ENCODE assay signal across 12 mouse cellular contexts in the genomic region with DNA sequence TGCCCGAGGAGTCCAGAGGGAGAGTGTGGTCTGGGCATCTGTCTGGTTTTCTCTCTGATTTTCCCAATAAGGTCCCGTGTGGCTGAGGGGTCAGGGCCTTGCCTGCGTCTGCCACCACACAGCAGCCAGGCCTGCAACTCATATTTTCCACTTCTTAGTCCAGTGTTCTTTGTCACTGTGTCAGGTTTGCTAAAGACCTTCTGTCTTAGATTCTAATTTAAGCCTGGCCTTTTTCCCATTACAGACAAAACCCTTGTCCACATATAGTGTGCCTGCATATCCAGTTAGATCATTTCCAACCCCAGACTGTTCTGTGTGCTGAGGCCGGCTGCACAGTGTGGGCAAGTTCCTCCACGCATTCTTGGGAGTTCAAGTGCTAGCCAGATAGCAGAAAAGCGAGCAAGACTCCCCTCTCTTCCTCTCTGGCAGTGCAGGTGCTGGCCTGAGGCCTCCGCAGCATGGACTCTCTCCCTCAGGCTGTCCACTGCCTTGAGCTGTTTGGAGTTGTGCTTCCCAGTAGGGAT. TPM values are rescaled to one million over a fixed set of nuclear protein-coding genes. Genes with fewer than 3 reads are reported as not detected.
A peak's percentile ranks its signal among the peaks of the same experiment; 100 is the strongest.
DNase-seq lines count a peak whose midpoint lies in the region; ATAC-seq lines count a peak whose summit lies in the region.
"Had no signal": no experiment of that assay in that cellular context is flagged by ENCODE, and none has a peak within 500 bp of the region (broad histone marks: within the 10 kb centered on the region; RNA-seq: fewer than 3 reads in every experiment).

No protein-coding gene starts in this region.

- peak; percentile 59 for ATAC-seq in cerebellum, adult (ENCODE audit: insufficient number of reproducible peaks, low FRiP score, low TSS enrichment)
- peak; percentile 75 for ATAC-seq in heart, embryonic 15.5 days (replicated peaks; ENCODE audit: insufficient number of reproducible peaks, insufficient read depth, low FRiP score, low read depth)
- ATAC-seq in midbrain, embryonic 15.5 days (replicated peaks) = no peak

- H3K4me2 ChIP-seq in heart, embryonic 15.5 days = no peak overlapping the region
- H3K4me2 ChIP-seq in midbrain, embryonic 15.5 days = no peak overlapping the region
- H3K4me2 ChIP-seq: lung, embryonic 15.5 days had no signal

- 22% methylated on average over 7 of the region's 7 CpGs for WGBS in heart, embryonic 15.5 days
- WGBS in midbrain, embryonic 15.5 days = 89% methylated on average over 7 of the region's 7 CpGs

- peaks cover 44% of the 10 kb centered on the region for H3K4me1 ChIP-seq in heart, embryonic 15.5 days (replicated peaks)
- H3K4me1 ChIP-seq in midbrain, embryonic 15.5 days = no peaks in the 10 kb centered on the region
- H3K4me1 ChIP-seq: hindbrain, embryonic 10.5 days had no signal

- 0 out of 2 replicates have a peak, but pooled peaks cover 5% of the 10 kb centered on the region for H3K36me3 ChIP-seq in heart, embryonic 15.5 days
- peaks cover 14% of the 10 kb centered on the region for H3K36me3 ChIP-seq in midbrain, embryonic 15.5 days (replicated peaks)
- H3K36me3 ChIP-seq: lung, embryonic 15.5 days had no signal

- no peaks in the 10 kb centered on the region for H3K27me3 ChIP-seq in heart, embryonic 15.5 days
- H3K27me3 ChIP-seq in midbrain, embryonic 15.5 days (replicated peaks) = no peaks in the 10 kb centered on the region
- H3K27me3 ChIP-seq: lung, embryonic 15.5 days had no signal

- H3K9me3 ChIP-seq in heart, embryonic 15.5 days (replicated peaks) = no peaks in the 10 kb centered on the region
- no peaks in the 10 kb centered on the region for H3K9me3 ChIP-seq in midbrain, embryonic 15.5 days
- H3K9me3 ChIP-seq: hindbrain, embryonic 10.5 days; lung, embryonic 15.5 days had no signal

- peak overlapping the region; percentile 75 for H3K27ac ChIP-seq in heart, embryonic 15.5 days
- no peak overlapping the region for H3K27ac ChIP-seq in midbrain, embryonic 15.5 days
- H3K27ac ChIP-seq: lung, embryonic 15.5 days had no signal

- DNase-seq in cerebellum, adult 11 months = no peak
- peak; percentile 16 for DNase-seq in lung, postnatal 10 days
- no peak for DNase-seq in lung, postnatal 25 days (ENCODE audit: low spot score)
- no peak for DNase-seq in thymus, adult 18-20 months
- DNase-seq in kidney, adult 9 months = no peak
- DNase-seq: kidney, postnatal 10 days; right cerebral cortex, postnatal 4 days had no signal

- H3K9ac ChIP-seq in heart, embryonic 15.5 days = no peak overlapping the region
- H3K9ac ChIP-seq in midbrain, embryonic 15.5 days = no peak overlapping the region
- H3K9ac ChIP-seq: lung, embryonic 15.5 days had no signal

- no peak overlapping the region for H3K4me3 ChIP-seq in heart, embryonic 15.5 days
- H3K4me3 ChIP-seq in midbrain, embryonic 15.5 days = no peak overlapping the region
- H3K4me3 ChIP-seq: hindbrain, embryonic 10.5 days; lung, embryonic 15.5 days had no signal

RNA-seq across cellular contexts. Expression of a gene that starts 43.4 kb away (rescaled TPM):
- 54.0 and 59.2 TPM in 2 replicates for polyA plus RNA-seq in heart, embryonic 15.5 days (2015; fragmentation: Nextera tagmentation; extraction: Ambion mirVana)
- polyA plus RNA-seq in midbrain, embryonic 15.5 days (2015; fragmentation: Nextera tagmentation; extraction: Ambion mirVana) = 65.6 and 67.6 TPM in 2 replicates

RNA-seq across cellular contexts. Expression of a gene that starts 43.4 kb away (rescaled TPM):
- polyA plus RNA-seq in heart, embryonic 15.5 days (2015; fragmentation: Nextera tagmentation; extraction: Ambion mirVana) = 77.2 and 81.4 TPM in 2 replicates
- polyA plus RNA-seq in midbrain, embryonic 15.5 days (2015; fragmentation: Nextera tagmentation; extraction: Ambion mirVana) = 117 and 121 TPM in 2 replicates
